Mouse (Mus musculus): ENCODE measurements around the gene Spns1. TPM values are rescaled to one million over a fixed set of nuclear protein-coding genes. Genes with fewer than 3 reads are reported as not detected.

Spns1 gene
- polyA plus RNA-seq, 1 experiment from 2014 or later, result 17.7 TPM

Small RNA genes within 50 kb of the gene (microRNA-seq; reads per million reads assigned to microRNA genes)
- gene Mir7058, result not detected

Other genes starting within 250 kb of the Spns1 start
- gene Xpo6, start 176.9 kb downstream of the Spns1 start, polyA plus RNA-seq (2015; fragmentation: Nextera tagmentation; extraction: Ambion mirVana), result 16.3 and 20.8 TPM in 2 replicates
- 1.5 and 1.8 TPM in 2 replicates for gene Sbk1, start 104.8 kb downstream of the Spns1 start, polyA plus RNA-seq (2015; fragmentation: Nextera tagmentation; extraction: Ambion mirVana)
- gene Lat, start 7.9 kb downstream of the Spns1 start, polyA plus RNA-seq (2015; fragmentation: Nextera tagmentation; extraction: Ambion mirVana), result 5.7 and 7.0 TPM in 2 replicates
- 2.0 and 2.9 TPM in 2 replicates for gene Nfatc2ip, start 19.3 kb upstream of the Spns1 start, polyA plus RNA-seq (2015; fragmentation: Nextera tagmentation; extraction: Ambion mirVana)
- gene Cd19, start 37.4 kb upstream of the Spns1 start, polyA plus RNA-seq (2015; fragmentation: Nextera tagmentation; extraction: Ambion mirVana), result 2.3 and 3.1 TPM in 2 replicates
- gene Rabep2, start 51.3 kb upstream of the Spns1 start, polyA plus RNA-seq (2015; fragmentation: Nextera tagmentation; extraction: Ambion mirVana), result 6.3 TPM in 2 replicates
- gene Atp2a1, start 85.7 kb upstream of the Spns1 start, polyA plus RNA-seq (2015; fragmentation: Nextera tagmentation; extraction: Ambion mirVana), result 9.8 and 16.5 TPM in 2 replicates
- gene Sh2b1, start 98.0 kb upstream of the Spns1 start, polyA plus RNA-seq (2015; fragmentation: Nextera tagmentation; extraction: Ambion mirVana), result 13.6 and 15.1 TPM in 2 replicates
- gene Tufm, start 109.9 kb upstream of the Spns1 start, polyA plus RNA-seq (2015; fragmentation: Nextera tagmentation; extraction: Ambion mirVana), result 81.2 and 96.3 TPM in 2 replicates
- gene Atxn2l, start 126.0 kb upstream of the Spns1 start, polyA plus RNA-seq (2015; fragmentation: Nextera tagmentation; extraction: Ambion mirVana), result 26.2 and 26.8 TPM in 2 replicates
- gene Eif3c, start 189.0 kb upstream of the Spns1 start, polyA plus RNA-seq (2015; fragmentation: Nextera tagmentation; extraction: Ambion mirVana), result 79.3 and 86.2 TPM in 2 replicates
- 2.3 and 2.5 TPM in 2 replicates for gene Apobr, start 207.5 kb upstream of the Spns1 start, polyA plus RNA-seq (2015; fragmentation: Nextera tagmentation; extraction: Ambion mirVana)
- 11.9 and 12.6 TPM in 2 replicates for gene Cln3, start 208.4 kb upstream of the Spns1 start, polyA plus RNA-seq (2015; fragmentation: Nextera tagmentation; extraction: Ambion mirVana)
- gene Il27, start 217.5 kb upstream of the Spns1 start, polyA plus RNA-seq (2015; fragmentation: Nextera tagmentation; extraction: Ambion mirVana), result 0.12 and 0.18 TPM in 2 replicates

All from liver, embryonic 15.5 days (tissue).